18 mouse cellular contexts compared by ENCODE assay signal in genomic region chr2:115499904-115500303, GRCm38 (mm10).
"Had no signal": no experiment of that assay in that cellular context is flagged by ENCODE, and none has a peak within 500 bp of the region (broad histone marks: within the 10 kb centered on the region; RNA-seq: fewer than 3 reads in every experiment).

No protein-coding gene starts in this region.

- H3K9ac ChIP-seq: lung, embryonic 14.5 days; midbrain, embryonic 12.5 days; neural tube, embryonic 13.5 days; neural tube, embryonic 15.5 days had no signal

- H3K36me3 ChIP-seq: midbrain, embryonic 10.5 days; midbrain, embryonic 12.5 days; neural tube, embryonic 13.5 days; neural tube, embryonic 15.5 days had no signal

- DNase-seq: lung, adult 18-20 months; lung, embryonic 14.5 days; lung, postnatal 10 days; lung, postnatal 4 days; midbrain, embryonic 14.5 days; right cerebral cortex, adult 18-20 months; right cerebral cortex, postnatal 25 days; right cerebral cortex, postnatal 4 days; spleen, adult 18-20 months; thymus, adult 18-20 months; thymus, postnatal 14 days; thymus, postnatal 36 days had no signal

- H3K4me1 ChIP-seq: midbrain, embryonic 10.5 days; midbrain, embryonic 12.5 days; neural tube, embryonic 13.5 days; neural tube, embryonic 15.5 days had no signal

- H3K4me3 ChIP-seq: midbrain, embryonic 10.5 days; midbrain, embryonic 12.5 days; myocyte; neural tube, embryonic 13.5 days; neural tube, embryonic 15.5 days had no signal

- H3K27ac ChIP-seq: midbrain, embryonic 10.5 days; midbrain, embryonic 12.5 days; neural tube, embryonic 13.5 days; neural tube, embryonic 15.5 days had no signal

- H3K4me2 ChIP-seq: lung, embryonic 14.5 days; midbrain, embryonic 12.5 days; neural tube, embryonic 13.5 days; neural tube, embryonic 15.5 days had no signal

- H3K27me3 ChIP-seq: midbrain, embryonic 12.5 days; neural tube, embryonic 13.5 days; neural tube, embryonic 15.5 days had no signal

- ATAC-seq: midbrain, embryonic 16.5 days had no signal

- H3K9me3 ChIP-seq: midbrain, embryonic 10.5 days; neural tube, embryonic 15.5 days had no signal
